Mouse (Mus musculus): ENCODE measurements around the gene Ndufc2. TPM values are rescaled to one million over a fixed set of nuclear protein-coding genes. Genes with fewer than 3 reads are reported as not detected.

Gene Ndufc2
- polyA plus RNA-seq, 1 experiment from 2014 or later = 693 TPM

DNA sequence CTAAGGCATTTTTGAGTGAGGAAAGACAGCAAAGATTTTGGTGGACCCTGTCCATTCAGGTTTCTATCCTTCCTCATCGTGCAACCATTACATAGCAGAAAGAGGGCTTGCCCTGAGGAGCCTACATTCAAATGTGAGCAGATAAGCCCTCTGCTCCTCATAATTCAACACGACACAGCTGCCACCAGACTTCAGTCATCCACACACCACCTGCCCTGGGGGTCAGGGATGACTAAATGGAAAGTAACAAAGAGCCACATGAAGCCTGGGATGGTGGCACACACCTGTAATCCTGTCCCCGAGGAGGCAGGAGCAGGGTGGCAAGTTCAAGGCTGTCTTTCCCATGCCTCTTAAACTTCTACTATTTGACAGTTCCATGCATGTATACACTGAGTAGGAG, 42.0 kb upstream of the Ndufc2 start:
- H3K9me3 ChIP-seq (ENCODE audit: control insufficient read depth, low read length) = no peaks in the 10 kb centered on the region
- H3K36me3 ChIP-seq (ENCODE audit: control insufficient read depth, insufficient read depth, low read length) = no peaks in the 10 kb centered on the region
- WGBS = 71% methylated on average over 3 of the region's 3 CpGs
- no peaks in the 10 kb centered on the region for H3K27me3 ChIP-seq (ENCODE audit: control insufficient read depth, insufficient read depth, low read length)
- no peak overlapping the region for H3K4me3 ChIP-seq (ENCODE audit: control insufficient read depth in 1 of 2, insufficient read depth in 1 of 2, low read depth in 1 of 2, low read length in 2 of 2)
- H3K4me2 ChIP-seq (ENCODE audit: low read length) = no peak overlapping the region
- no peak overlapping the region for H3K9ac ChIP-seq (ENCODE audit: low read length)
- ATAC-seq (ENCODE audit: insufficient number of reproducible peaks, insufficient read depth, low FRiP score, low read depth) = no peak
- H3K4me1 ChIP-seq (ENCODE audit: control insufficient read depth in 2 of 2, insufficient read depth in 2 of 2, low read length in 2 of 2) = peaks cover 10 to 15% of the 10 kb centered on the region in 2 experiments; a peak in 3 of 4 replicates
- H3K27ac ChIP-seq (replicated peaks in 1 of 2; ENCODE audit: control insufficient read depth in 1 of 2, insufficient read depth in 1 of 2, low read depth in 2 of 2, low read length in 2 of 2) = no peak overlapping the region

GRCm38 (mm10) chr7:97358347-97358746, 41.5 kb upstream of the Ndufc2 start:
- Histone ChIP-seq H3K9ac (ENCODE audit: low read length) (no peak overlapping the region), H3K4me2 (ENCODE audit: low read length) (no peak overlapping the region), H3K9me3 (ENCODE audit: control insufficient read depth, low read length) (no peaks in the 10 kb centered on the region), H3K27ac (replicated peaks in 1 of 2; ENCODE audit: control insufficient read depth in 1 of 2, insufficient read depth in 1 of 2, low read depth in 2 of 2, low read length in 2 of 2) (no peak overlapping the region), H3K4me1 (ENCODE audit: control insufficient read depth in 2 of 2, insufficient read depth in 2 of 2, low read length in 2 of 2) (peaks cover 10 to 15% of the 10 kb centered on the region in 2 experiments; a peak in 3 of 4 replicates), H3K4me3 (ENCODE audit: control insufficient read depth in 1 of 2, insufficient read depth in 1 of 2, low read depth in 1 of 2, low read length in 2 of 2) (no peak overlapping the region), H3K27me3 (ENCODE audit: control insufficient read depth, insufficient read depth, low read length) (no peaks in the 10 kb centered on the region), H3K36me3 (ENCODE audit: control insufficient read depth, insufficient read depth, low read length) (no peaks in the 10 kb centered on the region)
- 73% methylated on average over 4 of the region's 4 CpGs for WGBS
- ATAC-seq (ENCODE audit: insufficient number of reproducible peaks, insufficient read depth, low FRiP score, low read depth) = no peak

DNA sequence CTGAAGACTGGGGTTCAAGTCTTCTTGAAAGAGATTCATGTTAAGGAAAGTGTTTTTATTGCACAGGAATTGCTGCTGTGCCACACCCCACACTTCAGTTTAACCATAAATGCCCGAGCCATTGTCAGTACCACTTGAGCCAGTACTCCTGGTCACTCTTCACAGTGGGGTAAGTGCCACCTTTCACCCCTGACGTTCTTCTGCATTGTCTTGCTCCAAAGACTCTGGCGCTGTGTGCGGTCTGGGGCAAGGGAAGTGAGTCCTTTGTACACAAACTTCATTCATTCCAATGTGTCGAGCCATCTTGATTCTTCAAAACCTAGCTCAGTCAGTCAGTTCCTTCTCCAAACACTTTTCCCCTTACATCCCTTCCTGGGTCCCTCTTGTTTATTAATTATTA, 39.6 kb upstream of the Ndufc2 start:
- Histone ChIP-seq H3K4me1 (ENCODE audit: control insufficient read depth in 2 of 2, insufficient read depth in 2 of 2, low read length in 2 of 2) (peaks cover 6% of the 10 kb centered on the region in 2 experiments; a peak in 3 of 4 replicates), H3K4me3 (ENCODE audit: control insufficient read depth in 1 of 2, insufficient read depth in 1 of 2, low read depth in 1 of 2, low read length in 2 of 2) (no peak overlapping the region), H3K27ac (replicated peaks in 1 of 2; ENCODE audit: control insufficient read depth in 1 of 2, insufficient read depth in 1 of 2, low read depth in 2 of 2, low read length in 2 of 2) (no peak overlapping the region), H3K4me2 (ENCODE audit: low read length) (no peak overlapping the region), H3K9ac (ENCODE audit: low read length) (no peak overlapping the region), H3K36me3 (ENCODE audit: control insufficient read depth, insufficient read depth, low read length) (no peaks in the 10 kb centered on the region), H3K9me3 (ENCODE audit: control insufficient read depth, low read length) (no peaks in the 10 kb centered on the region), H3K27me3 (ENCODE audit: control insufficient read depth, insufficient read depth, low read length) (no peaks in the 10 kb centered on the region)
- WGBS = 71% methylated on average over 5 of the region's 5 CpGs
- ATAC-seq (ENCODE audit: insufficient number of reproducible peaks, insufficient read depth, low FRiP score, low read depth) = no peak

DNA sequence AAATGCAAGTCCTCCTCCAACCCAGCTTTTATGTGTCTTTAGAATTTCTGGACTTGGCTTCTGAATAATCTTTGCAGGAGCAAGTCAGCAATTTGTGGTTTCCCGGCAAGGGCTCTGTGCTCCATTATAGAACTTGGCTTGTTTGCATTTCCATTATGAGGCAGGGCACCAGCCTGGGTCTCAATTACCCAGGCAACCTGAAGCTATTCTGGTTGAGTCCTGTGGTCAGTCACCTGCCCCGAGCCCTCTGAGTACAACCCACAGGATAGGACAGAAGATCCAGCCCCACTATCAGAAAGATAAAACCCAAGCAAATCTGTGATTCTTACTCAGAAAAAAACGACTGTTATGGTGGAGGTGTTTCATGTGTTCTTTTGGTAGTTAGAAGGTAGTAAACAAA, 38.8 kb upstream of the Ndufc2 start:
- 56% methylated on average over 3 of the region's 3 CpGs for WGBS
- Histone ChIP-seq H3K4me1 (ENCODE audit: control insufficient read depth in 2 of 2, insufficient read depth in 2 of 2, low read length in 2 of 2) (peaks cover 0 to 2% of the 10 kb centered on the region in 2 experiments; a peak in 1 of 4 replicates), H3K4me3 (ENCODE audit: control insufficient read depth in 1 of 2, insufficient read depth in 1 of 2, low read depth in 1 of 2, low read length in 2 of 2) (no peak overlapping the region), H3K27ac (replicated peaks in 1 of 2; ENCODE audit: control insufficient read depth in 1 of 2, insufficient read depth in 1 of 2, low read depth in 2 of 2, low read length in 2 of 2) (no peak overlapping the region), H3K9me3 (ENCODE audit: control insufficient read depth, low read length) (no peaks in the 10 kb centered on the region), H3K27me3 (ENCODE audit: control insufficient read depth, insufficient read depth, low read length) (no peaks in the 10 kb centered on the region), H3K9ac (ENCODE audit: low read length) (no peak overlapping the region), H3K36me3 (ENCODE audit: control insufficient read depth, insufficient read depth, low read length) (no peaks in the 10 kb centered on the region), H3K4me2 (ENCODE audit: low read length) (no peak overlapping the region)
- no peak for ATAC-seq (ENCODE audit: insufficient number of reproducible peaks, insufficient read depth, low FRiP score, low read depth)

GRCm38 (mm10) chr7:97361467-97361866, 38.3 kb upstream of the Ndufc2 start:
- no peak overlapping the region for H3K27ac ChIP-seq (replicated peaks in 1 of 2; ENCODE audit: control insufficient read depth in 1 of 2, insufficient read depth in 1 of 2, low read depth in 2 of 2, low read length in 2 of 2)
- H3K36me3 ChIP-seq (ENCODE audit: control insufficient read depth, insufficient read depth, low read length) = no peaks in the 10 kb centered on the region
- H3K4me1 ChIP-seq (ENCODE audit: control insufficient read depth in 2 of 2, insufficient read depth in 2 of 2, low read length in 2 of 2) = no peaks in the 10 kb centered on the region
- no peak overlapping the region for H3K4me3 ChIP-seq (ENCODE audit: control insufficient read depth in 1 of 2, insufficient read depth in 1 of 2, low read depth in 1 of 2, low read length in 2 of 2)
- no peaks in the 10 kb centered on the region for H3K27me3 ChIP-seq (ENCODE audit: control insufficient read depth, insufficient read depth, low read length)
- no peaks in the 10 kb centered on the region for H3K9me3 ChIP-seq (ENCODE audit: control insufficient read depth, low read length)
- no peak overlapping the region for H3K9ac ChIP-seq (ENCODE audit: low read length)
- WGBS = 27% methylated on average over 4 of the region's 4 CpGs
- ATAC-seq (ENCODE audit: insufficient number of reproducible peaks, insufficient read depth, low FRiP score, low read depth) = no peak
- no peak overlapping the region for H3K4me2 ChIP-seq (ENCODE audit: low read length)

GRCm38 (mm10) chr7:97365887-97366286, 33.9 kb upstream of the Ndufc2 start:
- ATAC-seq (ENCODE audit: insufficient number of reproducible peaks, insufficient read depth, low FRiP score, low read depth) = no peak
- Histone ChIP-seq H3K4me1 (ENCODE audit: control insufficient read depth in 2 of 2, insufficient read depth in 2 of 2, low read length in 2 of 2) (peaks cover 2 to 3% of the 10 kb centered on the region in 2 experiments), H3K4me2 (ENCODE audit: low read length) (no peak overlapping the region), H3K27me3 (ENCODE audit: control insufficient read depth, insufficient read depth, low read length) (no peaks in the 10 kb centered on the region), H3K36me3 (ENCODE audit: control insufficient read depth, insufficient read depth, low read length) (no peaks in the 10 kb centered on the region), H3K9ac (ENCODE audit: low read length) (no peak overlapping the region), H3K9me3 (ENCODE audit: control insufficient read depth, low read length) (no peaks in the 10 kb centered on the region), H3K4me3 (ENCODE audit: control insufficient read depth in 1 of 2, insufficient read depth in 1 of 2, low read depth in 1 of 2, low read length in 2 of 2) (no peak overlapping the region), H3K27ac (replicated peaks in 1 of 2; ENCODE audit: control insufficient read depth in 1 of 2, insufficient read depth in 1 of 2, low read depth in 2 of 2, low read length in 2 of 2) (no peak overlapping the region)
- 74% methylated on average over 1 of the region's 1 CpGs for WGBS

DNA sequence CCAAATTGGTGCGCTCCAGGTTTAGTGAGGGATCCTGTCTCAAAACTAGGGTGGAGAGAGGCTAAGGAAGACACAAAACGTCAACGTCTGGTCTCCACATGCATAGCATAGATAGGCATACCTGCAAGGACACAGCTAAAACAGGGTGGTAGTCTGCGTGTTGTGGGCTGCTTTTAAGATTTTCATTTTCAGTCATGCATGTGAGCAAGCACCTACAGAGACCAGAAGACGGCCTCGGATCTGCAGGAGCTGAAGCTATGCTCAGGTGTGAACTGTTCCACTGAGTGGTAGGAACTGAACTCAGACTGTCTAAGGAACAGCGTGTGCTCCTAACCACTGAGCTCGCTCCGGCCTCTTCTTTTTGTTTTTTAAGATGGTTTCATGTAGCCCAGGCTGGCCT, 24.7 kb upstream of the Ndufc2 start:
- H3K9ac ChIP-seq (ENCODE audit: low read length) = no peak overlapping the region
- WGBS = 94% methylated on average over 9 of the region's 9 CpGs
- H3K27me3 ChIP-seq (ENCODE audit: control insufficient read depth, insufficient read depth, low read length) = no peaks in the 10 kb centered on the region
- ATAC-seq (ENCODE audit: insufficient number of reproducible peaks, insufficient read depth, low FRiP score, low read depth) = no peak
- H3K9me3 ChIP-seq (ENCODE audit: control insufficient read depth, low read length) = no peaks in the 10 kb centered on the region
- no peak overlapping the region for H3K4me2 ChIP-seq (ENCODE audit: low read length)
- H3K4me3 ChIP-seq (ENCODE audit: control insufficient read depth in 1 of 2, insufficient read depth in 1 of 2, low read depth in 1 of 2, low read length in 2 of 2) = no peak overlapping the region
- H3K27ac ChIP-seq (replicated peaks in 1 of 2; ENCODE audit: control insufficient read depth in 1 of 2, insufficient read depth in 1 of 2, low read depth in 2 of 2, low read length in 2 of 2) = no peak overlapping the region
- H3K36me3 ChIP-seq (ENCODE audit: control insufficient read depth, insufficient read depth, low read length) = peaks cover 64% of the 10 kb centered on the region
- H3K4me1 ChIP-seq (ENCODE audit: control insufficient read depth in 2 of 2, insufficient read depth in 2 of 2, low read length in 2 of 2) = peaks cover 5 to 13% of the 10 kb centered on the region in 2 experiments

GRCm38 (mm10) chr7:97375906-97376305, 23.9 kb upstream of the Ndufc2 start:
- no peak overlapping the region for H3K27ac ChIP-seq (replicated peaks in 1 of 2; ENCODE audit: control insufficient read depth in 1 of 2, insufficient read depth in 1 of 2, low read depth in 2 of 2, low read length in 2 of 2)
- peaks cover 3 to 10% of the 10 kb centered on the region in 2 experiments for H3K4me1 ChIP-seq (ENCODE audit: control insufficient read depth in 2 of 2, insufficient read depth in 2 of 2, low read length in 2 of 2)
- ATAC-seq (ENCODE audit: insufficient number of reproducible peaks, insufficient read depth, low FRiP score, low read depth) = no peak
- no peak overlapping the region for H3K9ac ChIP-seq (ENCODE audit: low read length)
- no peak overlapping the region for H3K4me3 ChIP-seq (ENCODE audit: control insufficient read depth in 1 of 2, insufficient read depth in 1 of 2, low read depth in 1 of 2, low read length in 2 of 2)
- no peak overlapping the region for H3K4me2 ChIP-seq (ENCODE audit: low read length)
- H3K9me3 ChIP-seq (ENCODE audit: control insufficient read depth, low read length) = no peaks in the 10 kb centered on the region
- 72% methylated on average over 2 of the region's 2 CpGs for WGBS
- peaks cover 72% of the 10 kb centered on the region for H3K36me3 ChIP-seq (ENCODE audit: control insufficient read depth, insufficient read depth, low read length)
- no peaks in the 10 kb centered on the region for H3K27me3 ChIP-seq (ENCODE audit: control insufficient read depth, insufficient read depth, low read length)
